Mouse (Mus musculus) ES-E14 (cell line): Measurements from ENCODE around the gene Tmem236.

Source experiments
- CHD2 ChIP-seq: IDR thresholded peaks from 2 replicates; pipeline ENCODE4 v1.6.1; 2014; ENCODE audit warnings: mild to moderate bottlenecking, low read depth, low read length, inconsistent platforms
- MAFK ChIP-seq: IDR thresholded peaks from 2 replicates; pipeline ENCODE4 v1.6.1; 2014; ENCODE audit warnings: mild to moderate bottlenecking, low read depth, low read length, inconsistent platforms; ENCODE audit not compliant: insufficient read depth
- ZC3H11A ChIP-seq: IDR thresholded peaks from 2 replicates; pipeline ENCODE4 v1.6.1; 2012; ENCODE audit warnings: low read depth, mild to moderate bottlenecking, inconsistent platforms, low read length, borderline replicate concordance

- TF ChIP-seq ZC3H11A, result no peak
- TF ChIP-seq CHD2, result no peak
- TF ChIP-seq MAFK, result no peak
Measured at GRCm38 (mm10) chr2:14191601-14192000, 17.3 kb downstream of the Tmem236 start.
